Comparison of ENCODE assay signal across 15 mouse cellular contexts in the genomic region with DNA sequence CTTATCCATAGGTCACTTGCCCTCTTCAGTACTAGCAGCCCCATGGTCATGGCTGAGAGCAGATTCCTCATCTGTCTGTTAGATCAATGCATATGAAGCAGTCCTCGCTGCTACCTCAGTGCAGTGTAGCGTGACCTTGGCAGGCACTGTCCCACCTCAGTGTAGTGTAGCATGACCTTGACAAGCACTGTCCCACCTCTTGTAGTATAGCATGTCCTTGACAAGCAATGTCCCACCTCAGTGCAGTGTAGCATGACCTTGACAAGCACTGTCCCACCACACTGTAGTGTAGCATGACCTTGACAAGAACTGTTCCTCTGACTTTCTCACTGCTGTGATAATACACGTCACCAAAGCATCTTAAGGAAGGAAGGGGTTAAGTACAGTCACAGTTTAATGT.
DNase-seq lines count a peak whose midpoint lies in the region; ATAC-seq lines count a peak whose summit lies in the region.
"Had no signal": no experiment of that assay in that cellular context is flagged by ENCODE, and none has a peak within 500 bp of the region (broad histone marks: within the 10 kb centered on the region; RNA-seq: fewer than 3 reads in every experiment).

No protein-coding gene starts in this region.

- H3K4me3 ChIP-seq in forebrain, embryonic 13.5 days = no peak overlapping the region
- no peak overlapping the region for H3K4me3 ChIP-seq in forebrain, embryonic 10.5 days
- no peak overlapping the region for H3K4me3 ChIP-seq in kidney, embryonic 15.5 days (replicated peaks)
- no peak overlapping the region for H3K4me3 ChIP-seq in midbrain, embryonic 14.5 days (replicated peaks; ENCODE audit: low read depth, low read length)
- no peak overlapping the region for H3K4me3 ChIP-seq in midbrain, embryonic 15.5 days
- no peak overlapping the region for H3K4me3 ChIP-seq in hindbrain, embryonic 16.5 days (ENCODE audit: low read length)
- H3K4me3 ChIP-seq: layer of hippocampus, adult 2 months; limb, embryonic 13.5 days; lung, embryonic 15.5 days had no signal

- no peaks in the 10 kb centered on the region for H3K27me3 ChIP-seq in forebrain, embryonic 13.5 days
- H3K27me3 ChIP-seq in forebrain, embryonic 10.5 days (ENCODE audit: poor library complexity, severe bottlenecking) = no peaks in the 10 kb centered on the region
- no peaks in the 10 kb centered on the region for H3K27me3 ChIP-seq in kidney, embryonic 15.5 days
- no peaks in the 10 kb centered on the region for H3K27me3 ChIP-seq in midbrain, embryonic 14.5 days (ENCODE audit: control insufficient read depth, insufficient read depth, low read length)
- H3K27me3 ChIP-seq in midbrain, embryonic 15.5 days (replicated peaks) = no peaks in the 10 kb centered on the region
- no peaks in the 10 kb centered on the region for H3K27me3 ChIP-seq in hindbrain, embryonic 16.5 days (replicated peaks; ENCODE audit: control insufficient read depth, insufficient read depth, low read length)
- H3K27me3 ChIP-seq: limb, embryonic 13.5 days; lung, embryonic 15.5 days; Patski had no signal

- WGBS in forebrain, embryonic 13.5 days = 91% methylated on average over 3 of the region's 3 CpGs
- 91% methylated on average over 3 of the region's 3 CpGs for WGBS in forebrain, embryonic 10.5 days
- WGBS in kidney, embryonic 15.5 days = 77% methylated on average over 3 of the region's 3 CpGs
- 90% methylated on average over 3 of the region's 3 CpGs for WGBS in midbrain, embryonic 14.5 days
- 91% methylated on average over 3 of the region's 3 CpGs for WGBS in midbrain, embryonic 15.5 days
- WGBS in hindbrain, embryonic 16.5 days = 95% methylated on average over 3 of the region's 3 CpGs

- H3K36me3 ChIP-seq in forebrain, embryonic 13.5 days (ENCODE audit: poor library complexity, severe bottlenecking) = peaks cover 4% of the 10 kb centered on the region; the same call in 1 of the 2 replicates
- no peaks in the 10 kb centered on the region for H3K36me3 ChIP-seq in forebrain, embryonic 10.5 days (replicated peaks)
- H3K36me3 ChIP-seq in kidney, embryonic 15.5 days = peaks cover 19% of the 10 kb centered on the region
- no peaks in the 10 kb centered on the region for H3K36me3 ChIP-seq in midbrain, embryonic 14.5 days (ENCODE audit: control insufficient read depth, insufficient read depth, low read length)
- H3K36me3 ChIP-seq in midbrain, embryonic 15.5 days (replicated peaks) = no peaks in the 10 kb centered on the region
- no peaks in the 10 kb centered on the region; the same call in none of the 2 replicates for H3K36me3 ChIP-seq in hindbrain, embryonic 16.5 days (ENCODE audit: control insufficient read depth, insufficient read depth, low read length)
- H3K36me3 ChIP-seq: lung, embryonic 15.5 days had no signal

- DNase-seq in forebrain, embryonic 10.5 days (ENCODE audit: extremely low spot score, low spot score) = no peak
- no peak for DNase-seq in kidney, postnatal 4 days
- DNase-seq in midbrain, embryonic 14.5 days = no peak
- no peak for DNase-seq in right cerebral cortex, postnatal 14 days
- DNase-seq: cerebellum, postnatal 10 days; heart, postnatal 36 days; kidney, adult 11 months had no signal

- H3K9me3 ChIP-seq in forebrain, embryonic 13.5 days (replicated peaks) = no peaks in the 10 kb centered on the region
- H3K9me3 ChIP-seq in forebrain, embryonic 10.5 days = no peaks in the 10 kb centered on the region
- H3K9me3 ChIP-seq in kidney, embryonic 15.5 days (replicated peaks) = no peaks in the 10 kb centered on the region
- no peaks in the 10 kb centered on the region for H3K9me3 ChIP-seq in midbrain, embryonic 14.5 days (ENCODE audit: control insufficient read depth, low read length)
- H3K9me3 ChIP-seq in midbrain, embryonic 15.5 days = no peaks in the 10 kb centered on the region
- H3K9me3 ChIP-seq in hindbrain, embryonic 16.5 days (ENCODE audit: control insufficient read depth, low read length) = no peaks in the 10 kb centered on the region
- H3K9me3 ChIP-seq: limb, embryonic 13.5 days; lung, embryonic 15.5 days had no signal

- ATAC-seq in forebrain, embryonic 13.5 days = peak; percentile 32
- ATAC-seq in kidney, embryonic 15.5 days (replicated peaks; ENCODE audit: low FRiP score) = peak; percentile 55; the same call in 1 of the 2 replicates
- ATAC-seq in midbrain, embryonic 14.5 days (ENCODE audit: low FRiP score, low TSS enrichment) = peak; percentile 38; the same call in 1 of the 2 replicates
- ATAC-seq in midbrain, embryonic 15.5 days (replicated peaks) = no peak
- peak; percentile 26; the same call in 1 of the 2 replicates for ATAC-seq in hindbrain, embryonic 16.5 days
- ATAC-seq: Patski had no signal

- no peak overlapping the region for H3K27ac ChIP-seq in forebrain, embryonic 13.5 days
- H3K27ac ChIP-seq in forebrain, embryonic 10.5 days = no peak overlapping the region
- H3K27ac ChIP-seq in kidney, embryonic 15.5 days = no peak overlapping the region
- no peak overlapping the region for H3K27ac ChIP-seq in midbrain, embryonic 14.5 days (replicated peaks; ENCODE audit: low read depth, low read length)
- H3K27ac ChIP-seq in midbrain, embryonic 15.5 days = no peak overlapping the region
- H3K27ac ChIP-seq in hindbrain, embryonic 16.5 days (ENCODE audit: low read depth, low read length) = no peak overlapping the region
- H3K27ac ChIP-seq: layer of hippocampus, adult 2 months; limb, embryonic 13.5 days; lung, embryonic 15.5 days had no signal

- no peak overlapping the region for H3K4me2 ChIP-seq in forebrain, embryonic 13.5 days
- H3K4me2 ChIP-seq in kidney, embryonic 15.5 days = no peak overlapping the region
- H3K4me2 ChIP-seq in midbrain, embryonic 14.5 days (ENCODE audit: low read length) = no peak overlapping the region
- H3K4me2 ChIP-seq in midbrain, embryonic 15.5 days = no peak overlapping the region
- H3K4me2 ChIP-seq in hindbrain, embryonic 16.5 days (ENCODE audit: low read length) = no peak overlapping the region
- H3K4me2 ChIP-seq: limb, embryonic 13.5 days; lung, embryonic 15.5 days had no signal

- H3K9ac ChIP-seq in forebrain, embryonic 13.5 days = no peak overlapping the region
- H3K9ac ChIP-seq in kidney, embryonic 15.5 days = no peak overlapping the region
- no peak overlapping the region for H3K9ac ChIP-seq in midbrain, embryonic 14.5 days (replicated peaks; ENCODE audit: low read length)
- no peak overlapping the region for H3K9ac ChIP-seq in midbrain, embryonic 15.5 days
- no peak overlapping the region for H3K9ac ChIP-seq in hindbrain, embryonic 16.5 days (ENCODE audit: low read depth, low read length)
- H3K9ac ChIP-seq: limb, embryonic 13.5 days; lung, embryonic 15.5 days had no signal

- no peaks in the 10 kb centered on the region for H3K4me1 ChIP-seq in forebrain, embryonic 13.5 days
- no peaks in the 10 kb centered on the region for H3K4me1 ChIP-seq in forebrain, embryonic 10.5 days
- peaks cover 2% of the 10 kb centered on the region; the same call in 1 of the 2 replicates for H3K4me1 ChIP-seq in kidney, embryonic 15.5 days
- H3K4me1 ChIP-seq in midbrain, embryonic 14.5 days (ENCODE audit: control insufficient read depth, insufficient read depth, low read length) = no peaks in the 10 kb centered on the region
- H3K4me1 ChIP-seq in midbrain, embryonic 15.5 days = no peaks in the 10 kb centered on the region
- no peaks in the 10 kb centered on the region for H3K4me1 ChIP-seq in hindbrain, embryonic 16.5 days (ENCODE audit: control insufficient read depth, insufficient read depth, low read depth, low read length)
- H3K4me1 ChIP-seq: limb, embryonic 13.5 days; lung, embryonic 15.5 days had no signal
